Mouse (Mus musculus) kidney, postnatal 0 days (tissue): ENCODE data around the gene Gm45844. TPM values are rescaled to one million over a fixed set of nuclear protein-coding genes. Genes with fewer than 3 reads are reported as not detected.

ENCODE experiments used
- ATAC-seq: fragments of 200-750 bp; cut with Nextera tagmentation; replicated peaks from 2 replicates; pipeline ENCODE4 v1.8.0; 2017; ENCODE audit warnings: low read depth, moderate number of reproducible peaks, moderate TSS enrichment, moderate library complexity; ENCODE audit not compliant: low FRiP score
- DNase-seq: peaks from one replicate; pipeline ENCODE4 v3.0.0-alpha.2; 2016; ENCODE audit warnings: low spot score
- H3K27ac ChIP-seq: fragments of 300-500 bp; sonication (generic); 2 replicates; pipeline ENCODE4 v1.5.1; 2014; ENCODE audit warnings: mild to moderate bottlenecking
- H3K27me3 ChIP-seq: fragments of 300-500 bp; sonication (generic); 2 replicates; pipeline ENCODE4 v1.6.1; 2014; ENCODE audit warnings: low read length, mixed read lengths; ENCODE audit not compliant: insufficient read depth
- H3K36me3 ChIP-seq: fragments of 300-500 bp; sonication (generic); 2 replicates; pipeline ENCODE4 v1.6.1; 2014; ENCODE audit warnings: low read length, mixed read lengths; ENCODE audit not compliant: insufficient read depth
- H3K4me1 ChIP-seq: fragments of 300-500 bp; sonication (generic); replicated peaks from 2 replicates; pipeline ENCODE4 v1.6.1; 2014; ENCODE audit warnings: antibody characterized with exemption, low read length, mixed read lengths; ENCODE audit not compliant: insufficient read depth
- H3K4me2 ChIP-seq: fragments of 300-500 bp; sonication (generic); 2 replicates; pipeline ENCODE4 v1.6.1; 2014; ENCODE audit warnings: mild to moderate bottlenecking, low read length, moderate library complexity, mixed read lengths
- H3K4me3 ChIP-seq: fragments of 300-500 bp; sonication (generic); replicated peaks from 2 replicates; pipeline ENCODE4 v1.5.1; 2014; ENCODE audit warnings: low read depth, low read length
- H3K9ac ChIP-seq: fragments of 300-500 bp; sonication (generic); 2 replicates; pipeline ENCODE4 v1.6.1; 2014; ENCODE audit warnings: low read depth, low read length
- H3K9me3 ChIP-seq: fragments of 300-500 bp; sonication (generic); replicated peaks from 2 replicates; pipeline ENCODE4 v1.6.1; 2016; ENCODE audit warnings: low read length, inconsistent platforms, mixed read lengths
- CTCF ChIP-seq: IDR thresholded peaks from 2 replicates; pipeline ENCODE4 v1.5.1; 2016; ENCODE audit warnings: antibody characterized with exemption, low read depth, mild to moderate bottlenecking, moderate library complexity
- WGBS: fragments of 180-500 bp; shearing (Covaris S2); extraction: QIAGEN DNeasy Blood & Tissue Kit; methylation state at CpG from one replicate; pipeline ENCODE4 v1.1.7; 2014; 5-methylcytosine and 5-hydroxymethylcytosine counted together
- microRNA-seq: library from miRNA; unstranded; fragments of <30 nt; microRNA quantifications from one replicate; pipeline ENCODE4, GENCODE M21; 2016
- polyA plus RNA-seq: library from polyadenylated mRNA; unstranded; fragments of >200 nt; fragmentation: Nextera tagmentation; extraction: Ambion mirVana; gene quantifications from 2 replicates; pipeline ENCODE4 v1.2.1, GENCODE M21; 2015

Gene Gm45844
- polyA plus RNA-seq, 1 experiment from 2014 or later: 3.3 TPM

GRCm38 (mm10) chr7:7188191-7188942 lies 89.7 kb downstream of the Gm45844 start:
- peak; percentile 79 for DNase-seq
- H3K36me3 ChIP-seq: no peaks in the 10 kb centered on the region
- H3K4me3 ChIP-seq: peak overlapping the region; percentile 47
- H3K4me2 ChIP-seq: peak overlapping the region; percentile 48
- peak; percentile 73 for TF ChIP-seq CTCF
- H3K9ac ChIP-seq: peak overlapping the region; percentile 37; the same call in 1 of the 2 replicates
- no peak overlapping the region for H3K27ac ChIP-seq
- ATAC-seq: peak; percentile 94
- H3K9me3 ChIP-seq: no peaks in the 10 kb centered on the region
- 12% methylated on average over 18 of the region's 18 CpGs for WGBS
- H3K4me1 ChIP-seq: no peaks in the 10 kb centered on the region
- no peaks in the 10 kb centered on the region for H3K27me3 ChIP-seq

- DNase-seq (no peak), ATAC-seq (peak; percentile 49; the same call in 1 of the 2 replicates)
- no peaks in the 10 kb centered on the region for H3K27me3 ChIP-seq
- peak overlapping the region; percentile 37; the same call in 1 of the 2 replicates for H3K9ac ChIP-seq
- WGBS: 34% methylated on average over 13 of the region's 13 CpGs
- H3K9me3 ChIP-seq: no peaks in the 10 kb centered on the region
- peak overlapping the region; percentile 48 for H3K4me2 ChIP-seq
- TF ChIP-seq CTCF: no peak
- H3K27ac ChIP-seq: no peak overlapping the region
- H3K36me3 ChIP-seq: no peaks in the 10 kb centered on the region; the same call in 1 of the 2 replicates
- H3K4me3 ChIP-seq: peak overlapping the region; percentile 47
- no peaks in the 10 kb centered on the region for H3K4me1 ChIP-seq
Observed at GRCm38 (mm10) chr7:7187417-7188190, 90.5 kb downstream of the Gm45844 start.

- Histone ChIP-seq H3K4me3 (no peak overlapping the region), H3K9me3 (no peaks in the 10 kb centered on the region), H3K9ac (no peak overlapping the region), H3K27me3 (no peaks in the 10 kb centered on the region), H3K4me2 (no peak overlapping the region), H3K27ac (no peak overlapping the region), H3K36me3 (peaks cover 5% of the 10 kb centered on the region; the same call in 1 of the 2 replicates), H3K4me1 (no peaks in the 10 kb centered on the region)
- TF ChIP-seq CTCF: no peak
- DNase-seq (no peak), ATAC-seq (no peak)
- 97% methylated on average over 1 of the region's 1 CpGs for WGBS
Observed at GRCm38 (mm10) chr7:7185897-7186296, 92.2 kb downstream of the Gm45844 start.

GRCm38 (mm10) chr7:7171227-7172147 lies 106.6 kb downstream of the Gm45844 start, which contains the start of gene Zfp418:
Gene Zfp418 (plus strand): TSS chr7:7171330.
- Histone ChIP-seq H3K4me3 (peak within 1 kb of the TSS; percentile 67), H3K27ac (peak within 1 kb of the TSS; percentile 70), H3K9ac (peak within 1 kb of the TSS; percentile 63), H3K4me2 (peak within 1 kb of the TSS; percentile 86), H3K27me3 (no peaks in the 10 kb centered on the region), H3K9me3 (no peaks in the 10 kb centered on the region), H3K4me1 (0 out of 2 replicates have a peak, but pooled peaks cover 5% of the 10 kb centered on the region), H3K36me3 (peaks cover 15% of the 10 kb centered on the region; the same call in 1 of the 2 replicates)
- 0 out of 2 replicates have a peak, but pooled peaks have one; percentile 26 for TF ChIP-seq CTCF
- ATAC-seq (peak; percentile 94), DNase-seq (peak; percentile 85)
- 2% methylated on average over 26 of the region's 26 CpGs for WGBS

Small RNA genes lying within 50 kb of the gene (microRNA-seq; reads per million reads assigned to microRNA genes)
- gene Mir5620: 0.60 reads per million

Other genes starting within 250 kb of the Gm45844 start
- gene Zfp954, start 156.8 kb downstream of the Gm45844 start, polyA plus RNA-seq: 9.8 and 12.4 TPM in 2 replicates
- gene Zfp773, start 141.5 kb downstream of the Gm45844 start, polyA plus RNA-seq: 1.1 TPM in 2 replicates
- 1.8 and 2.0 TPM in 2 replicates for gene Zfp418, start 107.0 kb downstream of the Gm45844 start, polyA plus RNA-seq
- 5.0 and 5.4 TPM in 2 replicates for gene Zfp772, start 68.3 kb downstream of the Gm45844 start, polyA plus RNA-seq
- 0.42 and 0.51 TPM in 2 replicates for gene Vmn2r29, start 31.0 kb downstream of the Gm45844 start, polyA plus RNA-seq
- gene Clcn4, start 22.6 kb upstream of the Gm45844 start, polyA plus RNA-seq: 45.2 and 50.3 TPM in 2 replicates
- gene Vmn2r30, start 59.3 kb upstream of the Gm45844 start, polyA plus RNA-seq: not detected in 2 replicates
- not detected in 2 replicates for gene Gm45783, start 96.3 kb upstream of the Gm45844 start, polyA plus RNA-seq
- not detected in 2 replicates for gene Vmn2r31, start 121.4 kb upstream of the Gm45844 start, polyA plus RNA-seq
- gene Vmn2r32, start 201.7 kb upstream of the Gm45844 start, polyA plus RNA-seq: not detected in 2 replicates